Mouse (Mus musculus) midbrain, embryonic 16.5 days (tissue): Measurements from ENCODE around the gene Fcer2a. TPM values are rescaled to one million over a fixed set of nuclear protein-coding genes. Genes with fewer than 3 reads are reported as not detected.

Experiments used
- ATAC-seq: fragments of 200-750 bp; cut with Nextera tagmentation; 2 replicates; pipeline ENCODE4 v1.8.0; 2017; ENCODE audit warnings: moderate TSS enrichment
- H3K27ac ChIP-seq: fragments of 300-500 bp; sonication (generic); 2 replicates; pipeline ENCODE4 v1.5.1; 2014; ENCODE audit warnings: mild to moderate bottlenecking, low read length, mixed read lengths
- H3K27me3 ChIP-seq: fragments of 300-500 bp; sonication (generic); 2 replicates; pipeline ENCODE4 v1.6.1; 2014; ENCODE audit warnings: low read depth, low read length, mixed read lengths; ENCODE audit not compliant: control insufficient read depth, insufficient read depth
- H3K36me3 ChIP-seq: fragments of 300-500 bp; sonication (generic); 2 replicates; pipeline ENCODE4 v1.6.1; 2014; ENCODE audit warnings: mild to moderate bottlenecking, low read length, moderate library complexity, mixed read lengths; ENCODE audit not compliant: control insufficient read depth, insufficient read depth
- H3K4me1 ChIP-seq: fragments of 300-500 bp; sonication (generic); 2 replicates; pipeline ENCODE4 v1.6.1; 2014; ENCODE audit warnings: mild to moderate bottlenecking, low read length, mixed read lengths; ENCODE audit not compliant: control insufficient read depth, insufficient read depth
- H3K4me2 ChIP-seq: fragments of 300-500 bp; sonication (generic); 2 replicates; pipeline ENCODE4 v1.6.1; 2014; ENCODE audit warnings: mild to moderate bottlenecking, low read length, mixed read lengths
- H3K4me3 ChIP-seq: fragments of 300-500 bp; sonication (generic); 2 replicates; pipeline ENCODE4 v1.5.1; 2014; ENCODE audit warnings: low read depth, mild to moderate bottlenecking, low read length, moderate library complexity, mixed read lengths
- H3K9ac ChIP-seq: fragments of 300-500 bp; sonication (generic); 2 replicates; pipeline ENCODE4 v1.6.1; 2014; ENCODE audit warnings: low read depth, low read length, mixed read lengths
- H3K9me3 ChIP-seq: fragments of 300-500 bp; sonication (generic); replicated peaks from 2 replicates; pipeline ENCODE4 v1.6.1; 2014; ENCODE audit warnings: mild to moderate bottlenecking, low read length, mixed read lengths; ENCODE audit not compliant: control insufficient read depth, poor library complexity, severe bottlenecking
- WGBS: fragments of 180-500 bp; shearing (Covaris S2); extraction: QIAGEN DNeasy Blood & Tissue Kit; methylation state at CpG from one replicate; pipeline ENCODE4 v1.1.7; 2014; 5-methylcytosine and 5-hydroxymethylcytosine counted together
- polyA plus RNA-seq: library from polyadenylated mRNA; unstranded; fragments of >200 nt; fragmentation: Nextera tagmentation; extraction: Ambion mirVana; gene quantifications from 2 replicates; pipeline ENCODE4 v1.2.1, GENCODE M21; 2015

Gene Fcer2a
- polyA plus RNA-seq, 1 experiment from 2014 or later = 0.63 TPM

- no peak for ATAC-seq
- peaks cover 22% of the 10 kb centered on the region for H3K36me3 ChIP-seq
- H3K9ac ChIP-seq = no peak overlapping the region
- no peak overlapping the region for H3K27ac ChIP-seq
- H3K4me2 ChIP-seq = no peak overlapping the region
- no peak overlapping the region for H3K4me3 ChIP-seq
- WGBS = 91% methylated on average over 5 of the region's 5 CpGs
- H3K4me1 ChIP-seq = peaks cover 11% of the 10 kb centered on the region
- no peaks in the 10 kb centered on the region for H3K27me3 ChIP-seq
- no peaks in the 10 kb centered on the region for H3K9me3 ChIP-seq
Measured at GRCm38 (mm10) chr8:3682435-3682834, 11.5 kb downstream of the Fcer2a start.

GRCm38 (mm10) chr8:3679656-3680055, 14.3 kb downstream of the Fcer2a start:
- Histone ChIP-seq H3K4me1 (peaks cover 18% of the 10 kb centered on the region), H3K4me2 (no peak overlapping the region), H3K27me3 (no peaks in the 10 kb centered on the region), H3K9ac (no peak overlapping the region), H3K36me3 (peaks cover 22% of the 10 kb centered on the region), H3K27ac (no peak overlapping the region), H3K4me3 (no peak overlapping the region), H3K9me3 (no peaks in the 10 kb centered on the region)
- no peak for ATAC-seq
- WGBS = 96% methylated on average over 5 of the region's 5 CpGs

- Histone ChIP-seq H3K36me3 (peaks cover 22% of the 10 kb centered on the region), H3K4me2 (no peak overlapping the region), H3K27me3 (no peaks in the 10 kb centered on the region), H3K9me3 (no peaks in the 10 kb centered on the region), H3K27ac (no peak overlapping the region), H3K4me3 (no peak overlapping the region), H3K4me1 (peaks cover 18% of the 10 kb centered on the region), H3K9ac (no peak overlapping the region)
- ATAC-seq = no peak
- WGBS = 97% methylated on average over 23 of the region's 23 CpGs
Measured at GRCm38 (mm10) chr8:3679236-3679635, 14.7 kb downstream of the Fcer2a start.

GRCm38 (mm10) chr8:3678831-3679230, 15.1 kb downstream of the Fcer2a start:
- Histone ChIP-seq H3K4me3 (no peak overlapping the region), H3K9ac (no peak overlapping the region), H3K27me3 (no peaks in the 10 kb centered on the region), H3K27ac (no peak overlapping the region), H3K9me3 (no peaks in the 10 kb centered on the region), H3K4me2 (no peak overlapping the region), H3K36me3 (peaks cover 22% of the 10 kb centered on the region), H3K4me1 (peaks cover 18% of the 10 kb centered on the region)
- ATAC-seq = no peak
- 96% methylated on average over 20 of the region's 23 CpGs for WGBS

GRCm38 (mm10) chr8:3676993-3677579, 16.9 kb downstream of the Fcer2a start:
- no peaks in the 10 kb centered on the region for H3K27me3 ChIP-seq
- peaks cover 19% of the 10 kb centered on the region for H3K36me3 ChIP-seq
- H3K4me2 ChIP-seq = peak overlapping the region; percentile 96
- peak overlapping the region; percentile 93 for H3K9ac ChIP-seq
- 6% methylated on average over 15 of the region's 15 CpGs for WGBS
- peak overlapping the region; percentile 85 for H3K27ac ChIP-seq
- H3K9me3 ChIP-seq = no peaks in the 10 kb centered on the region
- H3K4me3 ChIP-seq = peak overlapping the region; percentile 93
- ATAC-seq = peak; percentile 1; the same call in 1 of the 2 replicates
- peaks cover 20% of the 10 kb centered on the region for H3K4me1 ChIP-seq

GRCm38 (mm10) chr8:3676131-3676992, 17.6 kb downstream of the Fcer2a start, which contains the start of gene Trappc5:
Gene Trappc5 (plus strand): TSS chr8:3676299.
- Histone ChIP-seq H3K9me3 (no peaks in the 10 kb centered on the region), H3K4me1 (peaks cover 21% of the 10 kb centered on the region), H3K27me3 (no peaks in the 10 kb centered on the region), H3K4me2 (peak within 1 kb of the TSS; percentile 96), H3K9ac (peak within 1 kb of the TSS; percentile 93), H3K4me3 (peak within 1 kb of the TSS; percentile 93), H3K36me3 (peaks cover 19% of the 10 kb centered on the region), H3K27ac (peak within 1 kb of the TSS; percentile 85)
- peak; percentile 84 for ATAC-seq
- under 1% methylated on average over 61 of the region's 61 CpGs for WGBS

- Histone ChIP-seq H3K36me3 (peaks cover 10% of the 10 kb centered on the region), H3K4me1 (peaks cover 23% of the 10 kb centered on the region), H3K27me3 (no peaks in the 10 kb centered on the region), H3K27ac (no peak overlapping the region), H3K9ac (no peak overlapping the region), H3K4me3 (no peak overlapping the region), H3K4me2 (no peak overlapping the region), H3K9me3 (no peaks in the 10 kb centered on the region)
- no peak for ATAC-seq
- WGBS = 48% methylated on average over 3 of the region's 3 CpGs
Measured at GRCm38 (mm10) chr8:3674671-3675070, 19.3 kb downstream of the Fcer2a start.

- WGBS = under 1% methylated on average over 23 of the region's 23 CpGs
- H3K4me3 ChIP-seq = peak within 1 kb of the TSS; percentile 55
- no peaks in the 10 kb centered on the region for H3K27me3 ChIP-seq
Measured at GRCm38 (mm10) chr8:3671980-3672491, 21.9 kb downstream of the Fcer2a start, which contains the start of gene Fcor. Gene Fcor (minus strand): TSS chr8:3672362.

GRCm38 (mm10) chr8:3670388-3670787, 23.6 kb downstream of the Fcer2a start:
- Histone ChIP-seq H3K27me3 (no peaks in the 10 kb centered on the region), H3K4me1 (peaks cover 5% of the 10 kb centered on the region), H3K36me3 (no peaks in the 10 kb centered on the region), H3K9ac (no peak overlapping the region), H3K4me3 (no peak overlapping the region), H3K4me2 (no peak overlapping the region), H3K27ac (no peak overlapping the region), H3K9me3 (no peaks in the 10 kb centered on the region)
- ATAC-seq = no peak
- 84% methylated on average over 2 of the region's 2 CpGs for WGBS

More at GRCm38 (mm10) chr8:3671980-3672491, 21.9 kb downstream of the Fcer2a start, which contains the start of gene Fcor:
- peak; percentile 91 for ATAC-seq
- H3K9ac ChIP-seq = peak within 1 kb of the TSS; percentile 72
- peak within 1 kb of the TSS; percentile 91 for H3K27ac ChIP-seq
- no peaks in the 10 kb centered on the region for H3K36me3 ChIP-seq
- H3K4me2 ChIP-seq = peak within 1 kb of the TSS; percentile 75
- peaks cover 9% of the 10 kb centered on the region for H3K4me1 ChIP-seq
- no peaks in the 10 kb centered on the region for H3K9me3 ChIP-seq
